Mouse (Mus musculus) lung, embryonic 14.5 days (tissue): ENCODE measurements at regions not wholly inside any gene's neighbourhood (a gene's known extent, or its start where the extent isn't known, plus 50 kb on each side); places are given as distances from the start of the nearest gene placed in this dataset.
"Not testable (repeated sequence)": the region's sequence is repeated elsewhere in the genome, so short reads cannot be mapped to it uniquely, and the experiment has no call there.

Experiments
- ATAC-seq: fragments of 200-750 bp; cut with Nextera tagmentation; 2 replicates; pipeline ENCODE4 v1.8.0; 2017; ENCODE audit warnings: mild to moderate bottlenecking, moderate TSS enrichment, moderate library complexity; ENCODE audit not compliant: insufficient read depth
- DNase-seq: peaks from one replicate; pipeline ENCODE4 v3.0.0-alpha.2; 2015
- H3K27ac ChIP-seq: fragments of 300-500 bp; sonication (generic); 2 replicates; pipeline ENCODE4 v1.5.1; 2014; ENCODE audit warnings: low read depth, mild to moderate bottlenecking, moderate library complexity
- H3K27me3 ChIP-seq: fragments of 300-500 bp; sonication (generic); 2 replicates; pipeline ENCODE4 v1.6.1; 2014; ENCODE audit warnings: low read length, control low read depth; ENCODE audit not compliant: insufficient read depth
- H3K36me3 ChIP-seq: fragments of 300-500 bp; sonication (generic); 2 replicates; pipeline ENCODE4 v1.6.1; 2014; ENCODE audit warnings: control low read depth; ENCODE audit not compliant: insufficient read depth
- H3K4me1 ChIP-seq: fragments of 300-500 bp; sonication (generic); 2 replicates; pipeline ENCODE4 v1.6.1; 2014; ENCODE audit warnings: antibody characterized with exemption, control low read depth; ENCODE audit not compliant: insufficient read depth
- H3K4me2 ChIP-seq: fragments of 300-500 bp; sonication (generic); 2 replicates; pipeline ENCODE4 v1.6.1; 2014; ENCODE audit warnings: mild to moderate bottlenecking
- H3K4me3 ChIP-seq: fragments of 300-500 bp; sonication (generic); 2 replicates; pipeline ENCODE4 v1.5.1; 2014; ENCODE audit warnings: low read depth, low read length
- H3K9ac ChIP-seq: fragments of 300-500 bp; sonication (generic); 2 replicates; pipeline ENCODE4 v1.6.1; 2014
- H3K9me3 ChIP-seq: fragments of 300-500 bp; sonication (generic); 2 replicates; pipeline ENCODE4 v1.6.1; 2016; ENCODE audit warnings: low read depth, low read length, control low read depth
- CTCF ChIP-seq: IDR thresholded peaks from 2 replicates; pipeline ENCODE4 v1.5.1; 2016; ENCODE audit warnings: antibody characterized with exemption, low read depth
- WGBS: fragments of 180-500 bp; shearing (Covaris S2); extraction: QIAGEN DNeasy Blood & Tissue Kit; methylation state at CpG from one replicate; pipeline ENCODE4 v1.1.7; 2014; 5-methylcytosine and 5-hydroxymethylcytosine counted together

DNA sequence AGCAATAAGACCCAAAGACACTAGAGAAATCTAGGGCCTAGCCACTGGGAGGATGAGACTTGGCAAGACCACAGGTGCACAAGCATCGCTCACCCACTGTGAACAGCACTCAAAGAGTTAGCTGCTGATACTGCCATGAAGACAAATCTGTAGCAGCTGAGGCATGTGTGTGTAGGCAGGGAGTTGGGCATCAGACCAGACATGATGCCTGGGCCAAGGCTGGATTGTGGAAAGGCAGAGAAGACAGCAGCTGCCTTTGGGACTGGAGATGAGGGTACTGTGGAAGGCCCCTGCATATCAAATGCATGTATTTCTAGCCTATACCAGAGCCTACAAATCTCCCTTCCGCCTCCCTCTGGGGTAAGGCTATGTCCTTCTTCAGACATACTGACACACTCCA, 92.9 kb upstream of the Nmnat3 start:
- 84% methylated on average over 2 of the region's 2 CpGs for WGBS
- H3K36me3 ChIP-seq, result no peaks in the 10 kb centered on the region
- H3K9ac ChIP-seq, result no peak overlapping the region
- H3K4me2 ChIP-seq, result no peak overlapping the region
- DNase-seq (no peak), ATAC-seq (no peak)
- H3K4me3 ChIP-seq, result no peak overlapping the region
- H3K27ac ChIP-seq, result no peak overlapping the region
- no peaks in the 10 kb centered on the region for H3K27me3 ChIP-seq
- no peak for TF ChIP-seq CTCF
- H3K4me1 ChIP-seq, result no peaks in the 10 kb centered on the region
- H3K9me3 ChIP-seq, result no peaks in the 10 kb centered on the region

DNA sequence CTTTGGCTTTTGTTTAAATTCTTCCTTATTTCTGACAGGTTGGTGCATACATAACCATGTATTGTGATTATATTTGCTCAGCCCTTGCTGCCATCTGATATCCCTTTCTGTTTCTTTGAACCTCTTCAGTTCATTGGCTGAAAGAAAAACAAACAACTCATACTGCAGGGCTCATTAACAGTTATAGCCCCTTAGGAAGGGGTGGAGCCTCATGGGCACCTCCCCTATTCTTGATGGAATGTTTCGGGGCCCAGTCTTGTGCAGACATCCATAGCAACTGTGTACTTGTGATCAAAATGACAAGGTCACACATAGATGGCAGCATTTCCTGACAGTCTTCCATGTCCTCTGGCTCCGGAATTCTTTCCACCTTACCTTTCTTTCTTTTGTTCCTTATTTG, 68.4 kb upstream of the Nmnat3 start:
- no peak for ATAC-seq
- H3K27me3 ChIP-seq, result no peaks in the 10 kb centered on the region
- H3K9ac ChIP-seq, result no peak overlapping the region
- TF ChIP-seq CTCF, result no peak
- no peaks in the 10 kb centered on the region for H3K4me1 ChIP-seq
- H3K9me3 ChIP-seq, result no peaks in the 10 kb centered on the region
- H3K4me3 ChIP-seq, result no peak overlapping the region
- DNase-seq, result no peak
- WGBS, result 47% methylated on average over 2 of the region's 2 CpGs
- no peak overlapping the region for H3K27ac ChIP-seq
- no peaks in the 10 kb centered on the region for H3K36me3 ChIP-seq
- H3K4me2 ChIP-seq, result no peak overlapping the region

DNA sequence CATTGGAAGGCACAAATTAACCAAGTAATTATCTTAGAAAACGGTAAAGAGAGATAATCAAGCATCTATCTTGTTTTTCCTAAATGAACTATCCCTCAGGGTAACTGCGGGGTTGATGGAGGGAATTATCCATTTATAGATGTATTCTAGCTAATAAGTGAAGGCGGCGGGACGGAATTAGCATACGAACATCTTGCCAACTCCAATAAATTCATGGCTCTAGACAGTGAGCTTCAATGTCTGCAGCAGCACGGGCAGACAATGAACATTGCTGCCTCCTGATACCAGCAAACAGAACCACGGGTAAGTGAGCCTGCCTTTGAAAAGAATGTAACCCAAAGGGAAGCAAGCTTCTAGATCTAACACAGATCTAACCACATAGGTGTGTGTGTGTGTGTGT, 66.9 kb upstream of the Nmnat3 start:
- ATAC-seq (no peak), DNase-seq (no peak)
- 80% methylated on average over 8 of the region's 8 CpGs for WGBS
- Histone ChIP-seq H3K9ac (no peak overlapping the region), H3K36me3 (no peaks in the 10 kb centered on the region), H3K27me3 (no peaks in the 10 kb centered on the region), H3K4me3 (no peak overlapping the region), H3K4me2 (no peak overlapping the region), H3K27ac (no peak overlapping the region), H3K9me3 (no peaks in the 10 kb centered on the region), H3K4me1 (no peaks in the 10 kb centered on the region)
- TF ChIP-seq CTCF, result no peak

DNA sequence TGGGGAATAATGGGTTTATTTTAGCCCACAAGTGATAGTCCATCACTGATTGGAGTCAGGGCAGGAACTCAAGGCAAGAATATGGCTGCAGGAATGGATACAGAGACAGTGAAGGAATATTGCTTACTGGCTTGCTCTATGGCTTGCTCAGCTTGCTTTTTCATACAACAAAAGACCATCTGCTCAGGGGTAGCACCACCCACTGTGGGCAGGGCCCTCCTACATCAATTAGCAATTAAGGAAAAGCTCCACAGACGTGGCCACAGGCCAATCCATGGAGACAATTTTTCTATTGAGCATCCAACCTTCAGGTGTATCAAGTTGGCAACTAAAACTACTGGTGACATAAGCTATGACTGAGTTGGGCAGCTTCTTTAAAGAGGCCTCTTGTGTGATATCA, 65.5 kb upstream of the Nmnat3 start:
- no peak overlapping the region for H3K4me3 ChIP-seq
- H3K27me3 ChIP-seq, result no peaks in the 10 kb centered on the region
- no peak for DNase-seq
- ATAC-seq, result no peak
- no peak overlapping the region for H3K27ac ChIP-seq
- H3K9ac ChIP-seq, result no peak overlapping the region
- no peak for TF ChIP-seq CTCF
- H3K36me3 ChIP-seq, result no peaks in the 10 kb centered on the region
- no peak overlapping the region for H3K4me2 ChIP-seq
- no peaks in the 10 kb centered on the region for H3K4me1 ChIP-seq
- WGBS, result 8% methylated on average over 1 of the region's 1 CpGs
- no peaks in the 10 kb centered on the region for H3K9me3 ChIP-seq

DNA sequence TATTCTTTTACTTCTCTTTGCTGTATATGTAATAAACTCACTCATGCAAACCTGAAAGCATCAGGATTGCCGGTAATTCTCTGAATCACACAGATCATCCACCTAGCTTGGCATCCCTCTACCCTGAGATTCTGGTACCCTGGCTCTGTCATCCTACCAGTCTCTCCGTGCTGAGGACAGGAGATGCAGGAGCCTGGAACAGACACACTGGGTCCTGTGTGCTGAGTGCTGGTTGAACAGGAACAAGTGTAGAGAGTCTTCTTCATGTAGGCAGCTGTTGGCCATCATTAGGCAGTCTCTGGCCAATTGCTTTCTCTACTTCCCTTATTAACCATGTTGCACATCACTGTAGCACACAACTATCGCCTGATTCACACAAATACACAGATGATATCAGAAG, 59.0 kb upstream of the Nmnat3 start:
- 73% methylated on average over 3 of the region's 3 CpGs for WGBS
- Histone ChIP-seq H3K27me3 (no peaks in the 10 kb centered on the region), H3K27ac (no peak overlapping the region), H3K4me3 (no peak overlapping the region), H3K4me1 (no peaks in the 10 kb centered on the region), H3K36me3 (no peaks in the 10 kb centered on the region), H3K4me2 (no peak overlapping the region), H3K9ac (no peak overlapping the region), H3K9me3 (no peaks in the 10 kb centered on the region)
- DNase-seq, result no peak
- ATAC-seq, result no peak
- no peak for TF ChIP-seq CTCF

DNA sequence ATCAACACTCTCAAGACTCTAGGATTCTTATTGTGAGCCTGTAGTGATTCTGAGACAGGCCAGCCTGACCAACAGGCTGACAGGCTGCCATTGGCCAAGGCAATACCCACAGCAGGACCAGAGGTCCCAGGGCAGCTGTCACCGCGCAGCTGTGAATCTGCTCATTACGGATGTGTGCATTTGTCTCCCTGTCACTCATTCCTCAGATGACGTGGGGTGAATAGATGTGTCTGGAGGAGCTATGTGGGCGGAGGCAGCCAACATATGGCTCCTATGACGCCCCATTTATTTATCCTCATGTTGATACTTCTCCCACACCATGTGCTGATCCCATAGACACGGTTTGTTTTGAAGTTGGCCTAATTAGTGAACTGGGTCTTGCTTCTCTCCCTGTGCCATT, 58.3 kb upstream of the Nmnat3 start:
- H3K4me2 ChIP-seq, result no peak overlapping the region
- no peak overlapping the region for H3K9ac ChIP-seq
- no peaks in the 10 kb centered on the region for H3K4me1 ChIP-seq
- DNase-seq, result no peak
- H3K4me3 ChIP-seq, result no peak overlapping the region
- WGBS, result 71% methylated on average over 7 of the region's 7 CpGs
- H3K9me3 ChIP-seq, result no peaks in the 10 kb centered on the region
- no peak overlapping the region for H3K27ac ChIP-seq
- no peak for TF ChIP-seq CTCF
- H3K36me3 ChIP-seq, result no peaks in the 10 kb centered on the region
- no peaks in the 10 kb centered on the region for H3K27me3 ChIP-seq
- no peak for ATAC-seq

DNA sequence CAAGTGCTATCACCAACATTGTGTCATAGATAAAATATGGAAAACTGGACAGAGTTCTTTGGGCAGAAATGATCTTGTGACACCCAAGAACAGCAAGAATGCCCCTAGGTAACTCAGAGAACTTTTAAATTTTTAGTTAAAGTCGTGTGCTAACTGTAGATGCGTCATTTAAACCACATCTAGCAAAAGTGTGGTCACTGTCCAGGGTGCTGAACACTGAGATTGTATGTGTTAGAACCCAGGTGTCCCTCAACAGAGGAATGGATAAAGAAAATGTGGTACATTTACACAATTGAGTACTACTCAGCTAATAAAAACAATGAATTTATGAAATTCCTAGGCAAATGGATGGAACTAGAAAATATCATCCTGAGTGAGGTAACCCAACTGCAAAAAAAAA, 52.5 kb upstream of the Nmnat3 start:
- H3K4me2 ChIP-seq, H3K27me3 ChIP-seq, H3K4me1 ChIP-seq, H3K4me3 ChIP-seq, H3K36me3 ChIP-seq, H3K9me3 ChIP-seq, ATAC-seq, H3K27ac ChIP-seq, H3K9ac ChIP-seq: not testable (repeated sequence)
- 31% methylated on average over 2 of the region's 2 CpGs for whole genome bisulfite sequencing
- peak; percentile 85 for DNase-seq
